Mouse (Mus musculus) neural tube, embryonic 15.5 days (tissue): Measurements from ENCODE around the gene Ugt1a9. TPM values are rescaled to one million over a fixed set of nuclear protein-coding genes. Genes with fewer than 3 reads are reported as not detected.
"Not testable (repeated sequence)": the region's sequence is repeated elsewhere in the genome, so short reads cannot be mapped to it uniquely, and the experiment has no call there.

Experiments used
- ATAC-seq: fragments of 200-750 bp; cut with Nextera tagmentation; 2 replicates; pipeline ENCODE4 v1.8.0; 2017; ENCODE audit warnings: mild to moderate bottlenecking, moderate TSS enrichment, moderate library complexity; ENCODE audit not compliant: low FRiP score
- H3K27ac ChIP-seq: fragments of 300-500 bp; sonication (generic); replicated peaks from 2 replicates; pipeline ENCODE4 v1.5.1; 2015; ENCODE audit warnings: mild to moderate bottlenecking, inconsistent platforms
- H3K27me3 ChIP-seq: fragments of 300-500 bp; sonication (generic); replicated peaks from 2 replicates; pipeline ENCODE4 v1.6.1; 2015; ENCODE audit warnings: inconsistent platforms
- H3K36me3 ChIP-seq: fragments of 300-500 bp; sonication (generic); 2 replicates; pipeline ENCODE4 v1.6.1; 2015; ENCODE audit warnings: inconsistent platforms
- H3K4me1 ChIP-seq: fragments of 300-500 bp; sonication (generic); 2 replicates; pipeline ENCODE4 v1.6.1; 2015; ENCODE audit warnings: inconsistent platforms
- H3K4me2 ChIP-seq: fragments of 300-500 bp; sonication (generic); 2 replicates; pipeline ENCODE4 v1.6.1; 2015; ENCODE audit warnings: inconsistent platforms, mild to moderate bottlenecking, moderate library complexity
- H3K4me3 ChIP-seq: fragments of 300-500 bp; sonication (generic); replicated peaks from 2 replicates; pipeline ENCODE4 v1.5.1; 2015; ENCODE audit warnings: mild to moderate bottlenecking, inconsistent platforms
- H3K9ac ChIP-seq: fragments of 300-500 bp; sonication (generic); replicated peaks from 2 replicates; pipeline ENCODE4 v1.6.1; 2015; ENCODE audit warnings: mild to moderate bottlenecking, inconsistent platforms
- H3K9me3 ChIP-seq: fragments of 300-500 bp; sonication (generic); replicated peaks from 2 replicates; pipeline ENCODE4 v1.6.1; 2016; ENCODE audit warnings: inconsistent platforms
- WGBS: fragments of 180-500 bp; shearing (Covaris S2); methylation state at CpG from one replicate; pipeline ENCODE4 v1.1.7; 2015; ENCODE audit warnings: mixed read lengths; 5-methylcytosine and 5-hydroxymethylcytosine counted together
- polyA plus RNA-seq: library from polyadenylated mRNA; unstranded; fragments of >200 nt; fragmentation: Nextera tagmentation; extraction: Ambion mirVana; gene quantifications from 2 replicates; pipeline ENCODE4 v1.2.1, GENCODE M21; 2015

Ugt1a9 gene
- polyA plus RNA-seq, 1 experiment from 2014 or later, result 0.12 TPM

- WGBS, result 41% methylated on average over 2 of the region's 2 CpGs
- H3K27ac ChIP-seq, H3K4me3 ChIP-seq, H3K9ac ChIP-seq, H3K36me3 ChIP-seq, H3K27me3 ChIP-seq, H3K4me2 ChIP-seq, H3K4me1 ChIP-seq, ATAC-seq: not testable (repeated sequence)
- peaks cover 55% of the 10 kb centered on the region for H3K9me3 ChIP-seq
These were observed 154.7 kb downstream of the Ugt1a9 start for GRCm38 (mm10) chr1:88225301-88225700.

DNA sequence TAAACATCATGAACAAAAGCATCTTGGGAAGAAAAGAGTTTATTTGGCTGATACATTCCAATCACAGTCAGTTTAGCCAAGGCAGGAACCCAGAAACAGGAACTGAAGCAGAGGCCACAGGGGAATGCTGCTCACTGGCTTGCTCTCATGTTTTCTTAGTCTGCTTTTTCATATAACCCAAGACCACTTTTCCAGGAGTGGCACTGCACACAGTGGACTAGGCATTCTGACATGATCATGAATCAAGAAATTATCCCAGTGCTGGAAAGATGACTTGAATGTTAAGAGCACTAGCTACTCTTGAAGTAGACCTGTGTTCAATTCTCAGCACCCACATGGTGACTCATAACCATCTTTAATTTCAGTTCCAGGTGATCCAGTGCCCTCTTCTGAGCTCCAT is 155.1 kb downstream of the Ugt1a9 start:
- Histone ChIP-seq H3K4me3 (no peak overlapping the region), H3K9me3 (peaks cover 59% of the 10 kb centered on the region), H3K9ac (no peak overlapping the region), H3K4me1 (no peaks in the 10 kb centered on the region), H3K36me3 (no peaks in the 10 kb centered on the region), H3K4me2 (no peak overlapping the region), H3K27ac (no peak overlapping the region), H3K27me3 (no peaks in the 10 kb centered on the region)
- ATAC-seq, result no peak

DNA sequence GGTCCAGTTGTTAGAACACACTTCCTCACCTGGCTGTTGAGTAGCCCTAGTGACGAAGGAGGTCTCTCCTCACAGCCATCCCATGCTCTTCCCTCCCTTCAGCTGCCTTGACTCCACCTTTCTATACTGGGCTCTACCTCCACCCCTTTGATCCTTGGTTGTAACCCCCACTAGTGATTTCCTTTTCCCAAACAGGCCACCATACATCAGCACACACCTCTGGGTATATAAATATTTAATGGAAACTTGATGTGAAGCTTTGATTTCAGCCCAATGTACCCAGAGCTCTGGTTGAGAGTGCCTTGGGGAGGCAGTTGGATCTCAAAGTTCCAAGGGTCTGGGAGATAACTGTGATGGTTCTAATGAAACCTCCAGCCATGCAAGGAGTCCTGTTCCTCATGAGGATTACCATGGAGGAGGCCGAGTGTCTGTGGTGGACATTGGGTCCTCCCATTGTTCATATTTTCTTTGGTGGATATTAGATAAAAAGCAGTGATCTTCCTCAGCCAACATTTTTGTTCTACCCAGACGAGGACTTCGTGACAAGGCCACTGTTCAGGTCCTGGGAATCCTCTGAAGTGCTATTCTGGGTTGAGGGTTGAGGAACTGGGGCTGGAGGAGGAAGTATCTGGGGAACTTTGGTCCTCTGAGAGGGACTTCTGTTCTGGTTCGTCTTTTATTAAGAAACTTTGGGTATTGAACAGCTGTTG is 156.2 kb downstream of the Ugt1a9 start, which contains the start of gene Mroh2a:
Gene Mroh2a, plus strand, starts transcription at position 317 of the 710 bp plus-strand sequence.
- H3K27ac ChIP-seq, result no peak within 1 kb of the TSS
- no peak within 1 kb of the TSS for H3K9ac ChIP-seq
- no peak for ATAC-seq
- H3K36me3 ChIP-seq, result no peaks in the 10 kb centered on the region
- 59% methylated on average over 5 of the region's 5 CpGs for WGBS
- peaks cover 70% of the 10 kb centered on the region for H3K9me3 ChIP-seq
- no peaks in the 10 kb centered on the region for H3K4me1 ChIP-seq
- H3K27me3 ChIP-seq, result no peaks in the 10 kb centered on the region
- no peak within 1 kb of the TSS for H3K4me2 ChIP-seq
- no peak within 1 kb of the TSS for H3K4me3 ChIP-seq

GRCm38 (mm10) chr1:88227482-88227881 is 156.9 kb downstream of the Ugt1a9 start:
- 61% methylated on average over 2 of the region's 2 CpGs for WGBS
- H3K36me3 ChIP-seq, result no peaks in the 10 kb centered on the region
- H3K4me3 ChIP-seq, result no peak overlapping the region
- no peak overlapping the region for H3K4me2 ChIP-seq
- H3K9ac ChIP-seq, result no peak overlapping the region
- peaks cover 72% of the 10 kb centered on the region for H3K9me3 ChIP-seq
- no peak overlapping the region for H3K27ac ChIP-seq
- H3K27me3 ChIP-seq, result no peaks in the 10 kb centered on the region
- no peak for ATAC-seq
- no peaks in the 10 kb centered on the region for H3K4me1 ChIP-seq

- no peak overlapping the region for H3K27ac ChIP-seq
- no peak overlapping the region for H3K4me3 ChIP-seq
- H3K4me1 ChIP-seq, result no peaks in the 10 kb centered on the region
- no peak for ATAC-seq
- peaks cover 78% of the 10 kb centered on the region for H3K9me3 ChIP-seq
- no peak overlapping the region for H3K9ac ChIP-seq
- H3K36me3 ChIP-seq, result no peaks in the 10 kb centered on the region
- no peak overlapping the region for H3K4me2 ChIP-seq
- WGBS, result 72% methylated on average over 7 of the region's 7 CpGs
- no peaks in the 10 kb centered on the region for H3K27me3 ChIP-seq
These were observed 157.5 kb downstream of the Ugt1a9 start for GRCm38 (mm10) chr1:88228121-88228520.

DNA sequence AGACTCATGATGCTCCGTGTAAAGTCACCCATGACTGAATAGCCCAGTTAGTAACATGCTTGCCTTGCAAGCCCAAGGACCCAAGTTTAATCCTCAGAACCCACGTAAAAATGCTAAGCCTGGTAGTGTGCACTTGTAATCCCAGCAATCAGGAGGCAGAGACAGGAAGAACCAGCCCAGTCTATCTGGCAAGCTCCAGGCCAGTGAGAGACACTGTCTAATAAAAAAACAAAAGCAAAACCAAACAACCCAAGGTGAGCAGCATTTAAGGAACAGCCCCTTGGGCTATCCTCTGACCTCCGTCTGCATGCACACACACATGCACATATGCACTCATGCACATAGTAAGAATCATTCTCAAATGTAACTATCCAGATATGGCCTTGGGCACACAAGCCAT is 159.0 kb downstream of the Ugt1a9 start:
- H3K36me3 ChIP-seq, result no peaks in the 10 kb centered on the region
- no peaks in the 10 kb centered on the region for H3K27me3 ChIP-seq
- H3K4me1 ChIP-seq, result no peaks in the 10 kb centered on the region
- H3K4me2 ChIP-seq, result no peak overlapping the region
- H3K9me3 ChIP-seq, result peaks cover 91% of the 10 kb centered on the region
- H3K9ac ChIP-seq, result no peak overlapping the region
- no peak overlapping the region for H3K27ac ChIP-seq
- H3K4me3 ChIP-seq, result no peak overlapping the region
- WGBS, result 83% methylated on average over 3 of the region's 3 CpGs
- ATAC-seq, result no peak

GRCm38 (mm10) chr1:88229986-88230385 is 159.4 kb downstream of the Ugt1a9 start:
- peaks cover 95% of the 10 kb centered on the region for H3K9me3 ChIP-seq
- H3K27ac ChIP-seq, result no peak overlapping the region
- no peak overlapping the region for H3K4me2 ChIP-seq
- H3K27me3 ChIP-seq, result no peaks in the 10 kb centered on the region
- no peak overlapping the region for H3K9ac ChIP-seq
- H3K4me1 ChIP-seq, result no peaks in the 10 kb centered on the region
- WGBS, result 88% methylated on average over 5 of the region's 5 CpGs
- no peak for ATAC-seq
- no peak overlapping the region for H3K4me3 ChIP-seq
- H3K36me3 ChIP-seq, result no peaks in the 10 kb centered on the region

GRCm38 (mm10) chr1:88230421-88230820 is 159.8 kb downstream of the Ugt1a9 start:
- no peaks in the 10 kb centered on the region for H3K36me3 ChIP-seq
- ATAC-seq, result no peak
- WGBS, result 73% methylated on average over 7 of the region's 7 CpGs

GRCm38 (mm10) chr1:88230981-88231802 is 160.6 kb downstream of the Ugt1a9 start:
- Histone ChIP-seq H3K9ac (no peak overlapping the region), H3K36me3 (no peaks in the 10 kb centered on the region), H3K4me3 (no peak overlapping the region), H3K9me3 (peaks cover 97% of the 10 kb centered on the region), H3K4me2 (no peak overlapping the region), H3K27me3 (no peaks in the 10 kb centered on the region), H3K4me1 (no peaks in the 10 kb centered on the region), H3K27ac (no peak overlapping the region)
- ATAC-seq, result no peak
- 80% methylated on average over 6 of the region's 6 CpGs for WGBS

More at GRCm38 (mm10) chr1:88230421-88230820, 159.8 kb downstream of the Ugt1a9 start:
- H3K9me3 ChIP-seq, result peaks cover 98% of the 10 kb centered on the region
- no peak overlapping the region for H3K27ac ChIP-seq
- H3K9ac ChIP-seq, result no peak overlapping the region
- no peaks in the 10 kb centered on the region for H3K4me1 ChIP-seq
- no peak overlapping the region for H3K4me3 ChIP-seq
- H3K27me3 ChIP-seq, result no peaks in the 10 kb centered on the region
- H3K4me2 ChIP-seq, result no peak overlapping the region

GRCm38 (mm10) chr1:88231803-88232499 is 161.4 kb downstream of the Ugt1a9 start:
- WGBS, result 70% methylated on average over 7 of the region's 7 CpGs
- Histone ChIP-seq H3K9me3 (peaks cover 94% of the 10 kb centered on the region), H3K27me3 (no peaks in the 10 kb centered on the region), H3K36me3 (no peaks in the 10 kb centered on the region), H3K4me2 (no peak overlapping the region), H3K9ac (no peak overlapping the region), H3K4me1 (no peaks in the 10 kb centered on the region), H3K27ac (no peak overlapping the region), H3K4me3 (no peak overlapping the region)
- no peak for ATAC-seq

DNA sequence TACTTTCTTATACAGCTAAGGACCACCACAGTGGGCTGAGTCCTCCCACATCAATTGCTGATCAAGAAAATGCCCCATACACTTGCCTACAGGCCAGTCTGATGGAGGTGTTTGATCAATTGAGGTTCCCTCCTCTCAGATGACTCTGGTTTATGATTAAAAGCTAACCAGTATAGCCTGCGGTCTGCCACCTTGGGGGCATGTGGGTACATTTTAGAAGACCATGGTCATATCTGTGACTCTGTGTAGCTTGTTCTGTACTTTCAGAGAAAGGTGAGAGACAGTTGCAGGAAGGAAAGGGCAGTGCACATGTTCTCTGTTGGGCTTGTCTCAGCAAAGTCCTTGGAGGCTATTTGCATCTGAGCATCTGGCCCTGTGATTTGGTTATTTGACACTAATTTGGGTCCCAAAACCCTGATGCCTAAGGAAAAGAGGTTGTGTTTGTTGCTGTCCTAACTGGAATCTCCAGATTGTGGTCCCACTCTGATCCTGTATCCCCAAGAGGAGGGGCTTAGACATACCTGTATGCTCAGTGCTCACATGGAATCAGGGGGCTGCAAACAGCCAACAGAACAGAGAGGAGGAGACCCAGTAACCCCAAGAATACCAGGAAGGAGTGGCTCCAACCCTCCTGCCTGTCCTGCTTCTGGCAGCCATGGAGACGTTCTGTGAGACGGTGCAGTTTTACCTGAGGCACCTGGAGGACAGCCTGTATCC is 162.2 kb downstream of the Ugt1a9 start:
- Histone ChIP-seq H3K9me3 (peaks cover 94% of the 10 kb centered on the region), H3K36me3 (no peaks in the 10 kb centered on the region), H3K9ac (no peak overlapping the region), H3K4me2 (no peak overlapping the region), H3K4me3 (no peak overlapping the region), H3K4me1 (no peaks in the 10 kb centered on the region), H3K27ac (no peak overlapping the region), H3K27me3 (no peaks in the 10 kb centered on the region)
- ATAC-seq, result no peak
- WGBS, result 60% methylated on average over 3 of the region's 3 CpGs
